Mouse (Mus musculus): ENCODE data around the gene Iqcn.

GRCm38 (mm10) chr8:70755661-70756475 is 52.6 kb downstream of the Iqcn start:
- TF ChIP-seq CTCF (conservative IDR thresholded peaks at IDR 0.05; ENCODE audit: low read length) (no peak), POU5F1 (IDR thresholded peaks at IDR 0.05; ENCODE audit: borderline replicate concordance, low read length) (no peak)
